Mouse (Mus musculus) liver, embryonic 14.5 days (tissue): ENCODE measurements around the gene Lrrc42. TPM values are rescaled to one million over a fixed set of nuclear protein-coding genes. Genes with fewer than 3 reads are reported as not detected.

Experiments used
- ATAC-seq: fragments of 200-750 bp; cut with Nextera tagmentation; 2 replicates; pipeline ENCODE4 v1.8.0; 2017; ENCODE audit warnings: moderate number of reproducible peaks, mild to moderate bottlenecking, moderate library complexity; ENCODE audit not compliant: insufficient read depth
- DNase-seq, 3 experiments: peaks; one replicate each; pipeline ENCODE4 v3.0.0-alpha.2; 2012 to 2013; ENCODE audit warnings: low read depth in 3 of 3, low spot score in 3 of 3
- H3K27ac ChIP-seq: fragments of 300-500 bp; sonication (generic); 2 replicates; pipeline ENCODE4 v1.5.1; 2014; ENCODE audit warnings: moderate library complexity, mild to moderate bottlenecking, control low read depth, inconsistent platforms
- H3K27me3 ChIP-seq: fragments of 300-500 bp; sonication (generic); 2 replicates; pipeline ENCODE4 v1.6.1; 2014; ENCODE audit warnings: mild to moderate bottlenecking, low read length, moderate library complexity; ENCODE audit not compliant: control insufficient read depth, insufficient read depth
- H3K36me3 ChIP-seq: fragments of 300-500 bp; sonication (generic); replicated peaks from 2 replicates; pipeline ENCODE4 v1.6.1; 2014; ENCODE audit warnings: low read depth; ENCODE audit not compliant: control insufficient read depth, insufficient read depth
- H3K4me1 ChIP-seq, 2 experiments: fragments of 200-500 bp in 1 of 2; fragments of 300-500 bp in 1 of 2; sonication (generic) in 1 of 2; replicated peaks; 2 replicates each; pipeline ENCODE4 v1.6.1; 2012 to 2014; ENCODE audit warnings: antibody characterized with exemption in 1 of 2, inconsistent platforms in 1 of 2, low read length in 1 of 2; ENCODE audit not compliant: control insufficient read depth in 2 of 2, insufficient read depth in 2 of 2
- H3K4me2 ChIP-seq: fragments of 300-500 bp; sonication (generic); 2 replicates; pipeline ENCODE4 v1.6.1; 2014; ENCODE audit warnings: low read depth, mild to moderate bottlenecking, control low read depth, moderate library complexity
- H3K4me3 ChIP-seq, 2 experiments: fragments of 200-500 bp in 1 of 2; fragments of 300-500 bp in 1 of 2; sonication (generic) in 1 of 2; 2 replicates each; pipeline ENCODE4 v1.5.1; 2012 to 2014; ENCODE audit warnings: low read depth in 2 of 2, low read length in 2 of 2, mild to moderate bottlenecking in 2 of 2, control low read depth in 1 of 2, inconsistent platforms in 1 of 2, moderate library complexity in 1 of 2; ENCODE audit not compliant: insufficient read depth in 1 of 2
- H3K9ac ChIP-seq: fragments of 300-500 bp; sonication (generic); replicated peaks from 2 replicates; pipeline ENCODE4 v1.6.1; 2014; ENCODE audit warnings: mild to moderate bottlenecking, control low read depth, moderate library complexity
- H3K9me3 ChIP-seq: fragments of 300-500 bp; sonication (generic); 2 replicates; pipeline ENCODE4 v1.6.1; 2016; ENCODE audit warnings: low read length, mixed read lengths; ENCODE audit not compliant: control insufficient read depth
- CTCF ChIP-seq: IDR thresholded peaks from 2 replicates; pipeline ENCODE4 v1.5.1; 2016; ENCODE audit warnings: antibody characterized with exemption, low read depth, control low read depth
- EP300 ChIP-seq: IDR thresholded peaks from 2 replicates; pipeline ENCODE4 v1.6.1; 2016; ENCODE audit warnings: antibody characterized with exemption, low read depth
- WGBS: fragments of 180-500 bp; shearing (Covaris S2); extraction: QIAGEN DNeasy Blood & Tissue Kit; methylation state at CpG from one replicate; pipeline ENCODE4 v1.1.7; 2014; ENCODE audit not compliant: insufficient replicate concordance; 5-methylcytosine and 5-hydroxymethylcytosine counted together
- polyA plus RNA-seq, 2 experiments: library from polyadenylated mRNA; depleted of rRNA in 1 of 2; stranded (reverse) in 1 of 2; unstranded in 1 of 2; fragments of >200 nt; fragmentation: Nextera tagmentation in 1 of 2; extraction: Ambion mirVana in 1 of 2; gene quantifications; 2 replicates each; pipeline versions ENCODE4 v1.2.1 to v1.2.3; 2012 to 2014

Gene Lrrc42
- polyA plus RNA-seq, 2 experiments: 7.6 to 11.1 TPM

DNA sequence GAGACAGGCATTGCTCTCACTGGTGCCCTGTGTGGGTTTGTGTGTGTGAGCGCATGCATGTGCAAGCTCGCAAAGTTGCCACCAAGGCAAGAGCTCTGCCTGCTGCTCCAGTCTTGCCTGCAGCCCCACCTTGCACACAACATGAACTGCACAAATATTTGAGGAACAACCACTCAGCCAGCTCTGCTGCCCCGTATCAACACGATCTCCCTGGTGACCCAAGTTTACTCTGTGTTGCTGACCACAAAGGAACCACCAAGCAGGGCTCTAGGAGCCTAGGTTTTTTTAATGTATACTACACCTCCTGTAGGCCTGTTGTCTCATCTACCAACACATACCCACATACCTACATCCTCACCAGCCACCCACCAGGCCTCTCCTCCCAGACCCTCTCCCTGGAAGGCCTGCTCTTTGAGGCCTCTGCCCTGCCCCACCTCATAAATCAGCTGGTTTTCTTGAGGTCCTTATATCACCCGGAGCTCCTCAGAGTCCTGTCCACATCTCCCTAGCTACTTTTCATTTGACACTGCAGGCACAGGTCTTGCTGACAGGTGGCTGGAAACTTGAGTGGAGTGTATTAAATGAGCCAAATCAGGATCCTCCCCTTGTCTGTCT is 42.7 kb downstream of the Lrrc42 start:
- Histone ChIP-seq H3K27ac (no peak overlapping the region), H3K4me3 (no peak overlapping the region), H3K27me3 (no peaks in the 10 kb centered on the region), H3K4me2 (no peak overlapping the region), H3K36me3 (no peaks in the 10 kb centered on the region), H3K9ac (no peak overlapping the region), H3K4me1 (peaks cover 4 to 13% of the 10 kb centered on the region in 2 experiments), H3K9me3 (no peaks in the 10 kb centered on the region)
- DNase-seq: no peak
- 18% methylated on average over 5 of the region's 5 CpGs for WGBS
- TF ChIP-seq CTCF (no peak), EP300 (no peak)
- ATAC-seq: no peak

DNA sequence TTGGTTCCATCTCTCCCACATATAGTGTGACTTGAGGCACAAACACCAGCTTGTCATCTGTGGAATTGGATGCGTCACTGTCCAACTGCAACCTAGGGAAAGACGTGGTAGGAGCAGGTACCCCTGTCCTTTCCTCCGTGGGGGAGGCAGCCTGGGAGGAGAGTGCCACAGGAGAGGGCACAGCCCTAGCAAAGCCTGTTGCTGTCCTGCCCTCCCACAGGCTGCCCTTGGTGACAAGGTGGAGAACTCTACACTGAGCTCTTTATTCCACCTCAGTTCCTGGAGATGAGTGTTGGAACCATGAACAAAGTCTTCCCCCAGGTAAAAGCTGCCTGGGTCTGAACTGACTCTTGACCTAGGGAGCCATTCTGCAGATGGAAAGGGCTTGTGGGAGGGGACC is 44.5 kb downstream of the Lrrc42 start, which contains the start of gene Ldlrad1:
Gene Ldlrad1 (plus strand): TSS at position 301 of the 400 bp plus-strand sequence.
- DNase-seq: no peak
- H3K27me3 ChIP-seq: no peaks in the 10 kb centered on the region
- WGBS: 80% methylated on average over 3 of the region's 3 CpGs
- no peak within 1 kb of the TSS for H3K4me3 ChIP-seq
- H3K9me3 ChIP-seq: no peaks in the 10 kb centered on the region
- H3K4me2 ChIP-seq: no peak within 1 kb of the TSS
- H3K27ac ChIP-seq: no peak within 1 kb of the TSS
- H3K4me1 ChIP-seq: peaks cover 4 to 13% of the 10 kb centered on the region in 2 experiments
- no peak within 1 kb of the TSS for H3K9ac ChIP-seq
- H3K36me3 ChIP-seq: peaks cover 2% of the 10 kb centered on the region; the same call in 1 of the 2 replicates
- no peak for TF ChIP-seq CTCF
- TF ChIP-seq EP300: no peak
- no peak for ATAC-seq

DNA sequence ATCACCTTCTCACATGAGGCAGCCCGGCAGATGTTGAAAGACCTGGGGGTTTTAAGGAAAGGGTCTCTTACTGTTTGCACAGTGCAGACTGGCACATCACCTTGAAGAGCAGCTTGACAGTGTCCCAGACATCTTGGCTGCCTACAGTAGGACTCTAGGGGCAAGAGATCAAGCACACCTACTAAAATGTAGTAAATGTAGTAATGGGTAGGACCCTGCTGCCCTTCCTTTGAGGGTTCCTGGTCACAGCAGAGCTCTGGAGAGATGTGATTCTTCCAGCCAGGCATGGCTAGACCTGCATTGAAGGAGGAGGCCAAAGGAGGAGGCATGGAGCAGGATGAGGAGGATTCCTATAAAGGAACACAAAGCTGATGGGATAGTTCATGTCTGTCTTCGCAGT is 46.3 kb downstream of the Lrrc42 start:
- H3K27me3 ChIP-seq: no peaks in the 10 kb centered on the region
- no peaks in the 10 kb centered on the region for H3K9me3 ChIP-seq
- TF ChIP-seq CTCF (no peak), EP300 (no peak)
- H3K4me3 ChIP-seq: no peak overlapping the region
- H3K4me1 ChIP-seq: peaks cover 4 to 13% of the 10 kb centered on the region in 2 experiments
- no peak overlapping the region for H3K9ac ChIP-seq
- no peak for DNase-seq
- WGBS: 91% methylated on average over 2 of the region's 2 CpGs
- no peak for ATAC-seq
- no peak overlapping the region for H3K27ac ChIP-seq
- peaks cover 15% of the 10 kb centered on the region for H3K36me3 ChIP-seq
- H3K4me2 ChIP-seq: no peak overlapping the region

DNA sequence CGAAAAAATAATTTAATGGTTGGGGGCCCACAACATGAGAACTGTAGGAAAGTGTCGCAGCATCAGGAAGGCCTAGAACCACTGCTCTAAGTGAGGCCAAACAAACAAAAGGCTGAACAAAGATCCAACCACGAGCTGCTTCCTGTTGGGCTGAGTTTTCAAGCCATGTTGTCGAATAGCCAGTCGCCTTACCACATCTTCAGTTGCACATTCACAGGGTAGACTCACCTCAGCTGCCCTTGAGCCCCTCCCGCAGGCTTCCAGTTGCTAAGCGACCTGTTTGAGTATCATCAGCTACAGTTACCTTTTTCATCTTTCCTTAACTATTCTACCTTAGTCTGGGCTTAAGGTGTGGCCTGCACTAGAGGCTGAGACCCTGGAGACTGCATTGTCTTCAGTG is 50.3 kb downstream of the Lrrc42 start:
- H3K27ac ChIP-seq: no peak overlapping the region
- no peak overlapping the region for H3K9ac ChIP-seq
- TF ChIP-seq EP300 (no peak), CTCF (no peak)
- ATAC-seq (no peak), DNase-seq (no peak)
- H3K9me3 ChIP-seq: no peaks in the 10 kb centered on the region
- no peak overlapping the region for H3K4me3 ChIP-seq
- no peak overlapping the region for H3K4me2 ChIP-seq
- H3K4me1 ChIP-seq: no peaks in the 10 kb centered on the region
- WGBS: 74% methylated on average over 7 of the region's 7 CpGs
- H3K36me3 ChIP-seq: peaks cover 43% of the 10 kb centered on the region
- no peaks in the 10 kb centered on the region for H3K27me3 ChIP-seq

DNA sequence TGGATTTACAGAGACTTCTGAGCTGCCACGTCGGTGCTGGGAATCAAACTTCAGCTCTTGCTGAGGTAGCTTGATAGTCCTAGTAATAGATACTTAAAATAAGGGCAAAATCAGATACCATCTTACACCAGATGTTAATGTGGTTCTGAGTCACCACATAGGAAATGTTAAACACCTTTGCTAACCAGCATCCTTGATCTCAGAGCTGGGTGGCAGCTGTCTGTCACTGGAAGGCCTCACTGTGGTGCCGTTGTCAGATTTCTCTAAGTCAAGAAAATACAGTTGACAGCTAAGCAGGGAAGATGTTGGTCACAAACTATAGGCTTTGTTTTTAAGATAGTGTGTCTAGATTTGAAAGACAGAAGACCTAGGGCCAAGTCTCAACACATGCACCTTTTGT is 51.6 kb downstream of the Lrrc42 start:
- no peak overlapping the region for H3K4me3 ChIP-seq
- H3K9ac ChIP-seq: no peak overlapping the region
- peaks cover 51% of the 10 kb centered on the region for H3K36me3 ChIP-seq
- H3K27me3 ChIP-seq: no peaks in the 10 kb centered on the region
- H3K27ac ChIP-seq: no peak overlapping the region
- H3K4me2 ChIP-seq: no peak overlapping the region
- DNase-seq (no peak), ATAC-seq (no peak)
- H3K4me1 ChIP-seq: no peaks in the 10 kb centered on the region
- 92% methylated on average over 3 of the region's 3 CpGs for WGBS
- H3K9me3 ChIP-seq: no peaks in the 10 kb centered on the region
- TF ChIP-seq CTCF (no peak), EP300 (no peak)
